Mouse (Mus musculus) neutrophil, adult 59 days (primary cell): Measurements from ENCODE around the gene Ces1a. TPM values are rescaled to one million over a fixed set of nuclear protein-coding genes. Genes with fewer than 3 reads are reported as not detected.

ENCODE experiments used
- total RNA-seq, 2 experiments: library from RNA; stranded (reverse); gene quantifications; 1 replicate in 1 of 2; 2 replicates in 1 of 2; pipeline ENCODE4 v1.2.4; 2023

Ces1a gene
- total RNA-seq: not detected

DNA sequence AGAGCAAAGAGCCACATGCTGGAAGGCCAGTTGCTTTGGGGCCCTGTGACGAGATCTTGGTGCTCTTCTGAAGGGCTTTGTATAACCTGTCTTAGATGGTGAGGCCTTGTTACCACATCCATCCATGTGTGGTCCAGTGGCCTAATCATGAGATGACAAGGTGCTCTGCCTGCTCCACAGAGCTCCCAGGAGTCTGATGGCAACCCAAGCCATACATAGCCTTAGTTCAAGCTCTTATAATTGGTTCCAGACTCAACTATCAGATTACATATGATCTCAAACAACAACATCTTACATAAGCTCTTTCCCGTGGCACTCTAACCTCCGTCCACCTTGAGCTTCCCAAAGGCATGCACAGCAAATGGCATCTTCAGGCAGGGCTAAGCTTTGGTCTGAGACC lies at the start of gene Ces1a:
TSS of gene Ces1a (minus strand) at position 101 of the 400 bp plus-strand sequence.

DNA sequence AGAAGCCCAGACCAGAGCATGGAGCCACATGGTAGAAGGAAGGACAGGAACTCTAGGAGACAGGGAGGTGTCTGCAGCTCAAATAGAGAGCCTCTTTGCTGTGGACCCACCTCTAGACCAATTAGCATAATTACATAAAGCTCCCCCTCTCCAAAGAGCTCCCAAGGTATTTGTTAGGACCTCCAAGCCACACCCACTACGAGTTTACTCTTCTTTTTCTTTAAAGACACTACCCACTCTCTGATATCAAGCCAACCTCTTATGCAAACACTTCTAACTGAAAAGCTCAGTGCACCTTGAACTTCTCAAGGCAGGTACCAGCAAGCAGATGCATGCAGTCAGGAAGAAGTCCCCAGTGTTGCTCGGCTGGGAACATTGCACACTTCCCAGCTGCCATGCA lies 31.9 kb upstream of the Ces1a start, which contains the start of gene Ces1b:
TSS of gene Ces1b (minus strand) at position 131 of the 400 bp plus-strand sequence.

Other genes with a start within 250 kb of the Ces1a start
- 1 to 10 TPM in 1 of 2 experiments, under 1 TPM in 1; 0.76 to 1.3 TPM for gene Mmp2, start 220.9 kb downstream of the Ces1a start, total RNA-seq
- 100 to 1,000 TPM; 110 to 119 TPM for gene Lpcat2, start 192.9 kb downstream of the Ces1a start, total RNA-seq
- gene Capns2, start 146.8 kb downstream of the Ces1a start, total RNA-seq: 10 to 100 TPM; 10.4 to 16.2 TPM
- 1 to 10 TPM; 1.1 to 1.7 TPM for gene Slc6a2, start 88.1 kb downstream of the Ces1a start, total RNA-seq
- gene Ces1b, start 31.8 kb upstream of the Ces1a start, total RNA-seq: not detected
- gene Ces1c, start 83.1 kb upstream of the Ces1a start, total RNA-seq: not detected
- 10 to 100 TPM; 11.6 to 16.9 TPM for gene Ces1d, start 149.6 kb upstream of the Ces1a start, total RNA-seq
- gene Ces1e, start 181.4 kb upstream of the Ces1a start, total RNA-seq: not detected
- not detected for gene Ces1f, start 231.6 kb upstream of the Ces1a start, total RNA-seq